Mouse (Mus musculus) liver, embryonic 16.5 days (tissue): ENCODE measurements around the gene Zmynd10. TPM values are rescaled to one million over a fixed set of nuclear protein-coding genes. Genes with fewer than 3 reads are reported as not detected.

Experiments
- ATAC-seq: fragments of 200-750 bp; cut with Nextera tagmentation; 2 replicates; pipeline ENCODE4 v1.8.0; 2017; ENCODE audit warnings: low read depth, mild to moderate bottlenecking, moderate number of reproducible peaks, moderate library complexity
- H3K27ac ChIP-seq: fragments of 300-500 bp; sonication (generic); 2 replicates; pipeline ENCODE4 v1.5.1; 2014; ENCODE audit warnings: mild to moderate bottlenecking, low read length
- H3K27me3 ChIP-seq: fragments of 300-500 bp; sonication (generic); 2 replicates; pipeline ENCODE4 v1.6.1; 2014; ENCODE audit warnings: low read depth, low read length, mixed read lengths; ENCODE audit not compliant: control insufficient read depth, insufficient read depth
- H3K36me3 ChIP-seq: fragments of 300-500 bp; sonication (generic); 2 replicates; pipeline ENCODE4 v1.6.1; 2014; ENCODE audit warnings: mild to moderate bottlenecking; ENCODE audit not compliant: control insufficient read depth, insufficient read depth
- H3K4me1 ChIP-seq: fragments of 300-500 bp; sonication (generic); 2 replicates; pipeline ENCODE4 v1.6.1; 2014; ENCODE audit warnings: low read depth, low read length, mixed read lengths; ENCODE audit not compliant: control insufficient read depth
- H3K4me2 ChIP-seq: fragments of 300-500 bp; sonication (generic); 2 replicates; pipeline ENCODE4 v1.6.1; 2014; ENCODE audit warnings: low read depth, low read length, mixed read lengths
- H3K4me3 ChIP-seq: fragments of 300-500 bp; sonication (generic); 2 replicates; pipeline ENCODE4 v1.5.1; 2014; ENCODE audit warnings: low read depth, mild to moderate bottlenecking, low read length
- H3K9ac ChIP-seq: fragments of 300-500 bp; sonication (generic); 2 replicates; pipeline ENCODE4 v1.6.1; 2014; ENCODE audit warnings: low read depth, low read length
- H3K9me3 ChIP-seq: fragments of 300-500 bp; sonication (generic); replicated peaks from 2 replicates; pipeline ENCODE4 v1.6.1; 2016; ENCODE audit warnings: low read length; ENCODE audit not compliant: control insufficient read depth
- WGBS: fragments of 180-500 bp; shearing (Covaris S2); extraction: QIAGEN DNeasy Blood & Tissue Kit; methylation state at CpG from one replicate; pipeline ENCODE4 v1.1.7; 2014; ENCODE audit not compliant: insufficient replicate concordance; 5-methylcytosine and 5-hydroxymethylcytosine counted together
- polyA plus RNA-seq: library from polyadenylated mRNA; unstranded; fragments of >200 nt; fragmentation: Nextera tagmentation; extraction: Ambion mirVana; gene quantifications from 2 replicates; pipeline ENCODE4 v1.2.1, GENCODE M21; 2015

The Zmynd10 gene
- polyA plus RNA-seq, 1 experiment from 2014 or later, result 2.4 TPM

DNA sequence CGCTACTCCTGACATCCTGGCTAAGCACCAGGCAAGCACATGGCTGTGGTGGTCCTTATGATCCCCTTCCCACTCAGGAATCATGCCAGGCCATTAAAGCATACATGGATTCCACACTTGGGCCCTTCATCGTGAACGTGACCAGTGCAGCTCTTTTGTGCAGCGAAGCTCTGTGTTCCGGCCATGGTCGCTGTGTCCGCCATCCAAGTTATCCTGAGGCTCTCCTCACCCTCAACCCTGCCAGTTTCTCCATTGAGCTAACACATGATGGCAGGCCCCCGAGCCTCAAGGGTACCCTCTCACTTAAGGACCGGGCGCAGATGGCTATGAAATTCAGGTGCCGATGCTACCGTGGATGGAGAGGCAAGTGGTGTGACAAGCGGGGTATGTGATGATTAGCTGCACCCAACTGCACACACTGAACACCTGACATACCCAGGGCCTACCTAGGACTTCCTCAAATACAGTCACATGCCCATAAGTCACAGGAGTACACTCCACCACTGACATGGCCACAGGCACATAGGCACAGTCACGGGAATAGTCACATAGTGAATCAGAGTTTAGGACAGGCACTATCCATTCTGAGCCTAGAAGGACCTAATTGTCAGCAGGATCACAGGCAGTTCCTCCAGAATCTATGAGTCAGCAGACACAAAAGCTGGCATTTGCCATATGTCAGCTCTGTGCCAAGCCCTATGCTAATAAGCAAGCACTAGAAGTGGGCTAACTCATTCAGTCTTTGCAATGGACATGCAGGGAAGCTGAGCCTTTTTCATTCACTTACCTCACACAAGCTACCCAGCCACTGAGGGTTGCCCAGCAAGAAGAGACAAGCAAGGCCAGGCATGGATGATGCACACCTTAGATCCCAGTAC, 32.2 kb downstream of the Zmynd10 start:
- no peak overlapping the region for H3K9ac ChIP-seq
- no peak overlapping the region for H3K4me2 ChIP-seq
- H3K27ac ChIP-seq, result peak overlapping the region; percentile 92
- no peak overlapping the region for H3K4me3 ChIP-seq
- H3K36me3 ChIP-seq, result peaks cover 7% of the 10 kb centered on the region
- H3K4me1 ChIP-seq, result peaks cover 49% of the 10 kb centered on the region
- no peaks in the 10 kb centered on the region for H3K9me3 ChIP-seq
- ATAC-seq, result no peak
- 90% methylated on average over 14 of the region's 14 CpGs for WGBS
- no peaks in the 10 kb centered on the region for H3K27me3 ChIP-seq

DNA sequence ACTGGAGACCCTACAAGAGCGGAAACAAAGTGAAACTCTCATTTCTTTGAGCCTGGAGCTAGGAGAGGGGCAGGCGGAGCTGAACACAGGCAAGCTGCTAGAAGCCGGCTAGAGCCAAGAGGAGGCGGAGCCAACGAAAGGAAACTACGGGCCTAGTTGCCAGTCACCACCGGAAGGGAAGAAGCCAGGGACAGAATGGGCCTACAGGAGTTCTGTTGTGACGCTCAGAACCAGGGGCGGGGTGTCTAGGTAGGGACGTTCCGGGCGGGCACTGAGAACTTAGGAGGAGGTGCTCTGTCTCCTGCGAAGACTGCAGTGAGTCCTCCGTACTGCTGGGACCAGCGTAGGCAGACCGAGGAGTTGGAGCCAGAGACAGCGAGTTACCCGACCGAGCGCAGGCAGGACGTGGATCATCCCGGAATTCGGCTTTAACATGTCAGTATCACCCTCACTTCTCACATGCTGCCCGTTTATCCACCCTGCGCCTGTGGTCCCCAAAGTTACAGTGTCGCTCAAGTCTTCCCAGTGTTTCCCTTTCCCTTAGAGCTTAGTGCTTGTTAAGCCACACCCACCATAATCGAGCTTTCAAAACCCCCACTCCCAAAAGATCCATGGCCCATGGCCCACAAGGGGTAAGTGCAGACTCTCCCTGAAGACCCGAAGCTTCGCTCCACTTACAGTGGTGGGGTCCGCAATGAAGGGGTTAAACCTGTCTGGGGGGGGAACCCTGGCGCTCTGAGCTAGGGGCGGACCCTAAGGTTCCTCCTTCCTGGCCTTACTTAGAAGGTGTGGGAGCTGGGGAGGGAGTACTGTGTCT, 33.6 kb downstream of the Zmynd10 start, which contains the start of gene Hyal3:
Hyal3 (plus strand) TSS at position 318 of the 817 bp plus-strand sequence.
- H3K36me3 ChIP-seq, result peaks cover 7% of the 10 kb centered on the region
- H3K27ac ChIP-seq, result peak within 1 kb of the TSS; percentile 92
- no peaks in the 10 kb centered on the region for H3K9me3 ChIP-seq
- H3K4me2 ChIP-seq, result peak within 1 kb of the TSS; percentile 79
- peak within 1 kb of the TSS; percentile 70 for H3K4me3 ChIP-seq
- H3K9ac ChIP-seq, result peak within 1 kb of the TSS; percentile 73
- WGBS, result under 1% methylated on average over 32 of the region's 32 CpGs
- no peaks in the 10 kb centered on the region for H3K27me3 ChIP-seq
- peaks cover 49% of the 10 kb centered on the region for H3K4me1 ChIP-seq
- peak; percentile 79 for ATAC-seq

DNA sequence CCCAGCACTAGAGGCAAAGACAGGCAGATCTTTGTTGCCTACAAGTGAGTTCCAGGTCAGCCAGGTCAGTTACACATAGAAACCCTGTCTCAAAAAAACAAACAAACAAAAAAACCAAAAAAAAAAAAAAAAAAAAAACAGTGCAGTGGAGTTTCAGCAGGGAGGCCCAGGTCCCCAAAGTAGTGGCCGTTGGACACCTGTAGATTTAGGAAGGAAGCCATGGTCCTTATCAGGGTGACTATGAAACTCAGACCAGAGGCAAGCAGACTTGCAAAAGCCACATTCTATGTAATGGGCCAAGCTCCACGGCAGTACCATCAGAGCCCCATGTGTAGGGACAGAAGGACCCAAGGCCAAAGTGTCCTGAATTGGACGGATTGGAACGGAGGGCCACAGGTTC, 34.5 kb downstream of the Zmynd10 start:
- Histone ChIP-seq H3K27me3 (no peaks in the 10 kb centered on the region), H3K4me3 (peak overlapping the region; percentile 70), H3K36me3 (peaks cover 7% of the 10 kb centered on the region), H3K27ac (peak overlapping the region; percentile 92), H3K9ac (peak overlapping the region; percentile 73), H3K4me2 (peak overlapping the region; percentile 79), H3K4me1 (peaks cover 49% of the 10 kb centered on the region), H3K9me3 (no peaks in the 10 kb centered on the region)
- WGBS, result 22% methylated on average over 4 of the region's 4 CpGs
- no peak for ATAC-seq

DNA sequence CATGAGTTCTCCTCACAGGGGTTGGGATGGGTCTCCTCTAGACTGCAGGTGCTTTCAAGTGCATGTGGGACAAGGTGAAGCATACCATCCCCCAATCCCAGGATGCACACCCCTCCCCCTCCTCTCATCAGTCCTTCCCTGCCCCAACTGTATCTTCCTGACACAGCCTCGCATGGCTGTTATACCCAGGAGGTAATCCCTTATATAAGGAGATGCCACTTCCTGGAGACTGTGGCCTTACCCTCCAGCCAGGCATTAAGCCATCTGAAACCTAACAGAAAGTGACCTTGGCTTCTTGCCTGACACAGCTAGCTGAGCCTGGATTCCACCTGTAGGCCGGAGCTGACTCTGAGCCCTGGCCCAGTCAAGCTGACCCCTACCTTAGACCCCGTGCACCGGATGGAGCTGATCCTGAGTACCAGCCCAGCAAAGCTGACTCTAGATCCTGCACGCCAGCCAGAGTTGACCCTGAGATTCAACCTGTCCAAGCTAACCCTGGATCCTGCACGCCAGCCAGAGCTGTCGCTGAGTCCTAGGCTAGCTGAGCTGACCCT, 35.5 kb downstream of the Zmynd10 start:
- peaks cover 41% of the 10 kb centered on the region for H3K4me1 ChIP-seq
- H3K4me2 ChIP-seq, result peak overlapping the region; percentile 79; the same call in 1 of the 2 replicates
- H3K9ac ChIP-seq, result peak overlapping the region; percentile 73; the same call in 1 of the 2 replicates
- no peaks in the 10 kb centered on the region for H3K27me3 ChIP-seq
- H3K9me3 ChIP-seq, result no peaks in the 10 kb centered on the region
- ATAC-seq, result no peak
- peak overlapping the region; percentile 70; the same call in 1 of the 2 replicates for H3K4me3 ChIP-seq
- H3K27ac ChIP-seq, result peak overlapping the region; percentile 92
- peaks cover 7% of the 10 kb centered on the region for H3K36me3 ChIP-seq
- 78% methylated on average over 7 of the region's 7 CpGs for WGBS

GRCm38 (mm10) chr9:107583174-107583573, 36.1 kb downstream of the Zmynd10 start:
- peaks cover 7% of the 10 kb centered on the region for H3K36me3 ChIP-seq
- no peak overlapping the region; the same call in 1 of the 2 replicates for H3K27ac ChIP-seq
- no peaks in the 10 kb centered on the region for H3K27me3 ChIP-seq
- peaks cover 41% of the 10 kb centered on the region for H3K4me1 ChIP-seq
- no peak overlapping the region for H3K4me2 ChIP-seq
- no peaks in the 10 kb centered on the region for H3K9me3 ChIP-seq
- no peak overlapping the region for H3K9ac ChIP-seq
- no peak for ATAC-seq
- 89% methylated on average over 14 of the region's 14 CpGs for WGBS
- H3K4me3 ChIP-seq, result no peak overlapping the region

- Histone ChIP-seq H3K9ac (peak overlapping the region; percentile 48), H3K4me2 (peak overlapping the region; percentile 68), H3K4me3 (peak overlapping the region; percentile 59), H3K27ac (peak overlapping the region; percentile 93), H3K4me1 (peaks cover 51% of the 10 kb centered on the region), H3K27me3 (no peaks in the 10 kb centered on the region), H3K9me3 (no peaks in the 10 kb centered on the region), H3K36me3 (peaks cover 25% of the 10 kb centered on the region)
- no peak for ATAC-seq
- 78% methylated on average over 5 of the region's 5 CpGs for WGBS
These were observed 39.4 kb downstream of the Zmynd10 start for GRCm38 (mm10) chr9:107586504-107586903.

GRCm38 (mm10) chr9:107586974-107587832, 40.1 kb downstream of the Zmynd10 start, which contains the start of gene Ifrd2:
Ifrd2 (plus strand) TSS chr9:107587642.
- Histone ChIP-seq H3K4me2 (peak within 1 kb of the TSS; percentile 83), H3K9ac (peak within 1 kb of the TSS; percentile 93), H3K4me1 (peaks cover 44% of the 10 kb centered on the region), H3K36me3 (peaks cover 32% of the 10 kb centered on the region), H3K4me3 (peak within 1 kb of the TSS; percentile 91), H3K27me3 (no peaks in the 10 kb centered on the region), H3K9me3 (no peaks in the 10 kb centered on the region), H3K27ac (peak within 1 kb of the TSS; percentile 94)
- peak; percentile 92 for ATAC-seq
- 6% methylated on average over 46 of the region's 46 CpGs for WGBS
